Mouse (Mus musculus) E14TG2a.4 (cell line): Measurements from ENCODE around the gene Tbc1d30.

Experiments used
- CTCF ChIP-seq: conservative IDR thresholded peaks from 2 replicates; pipeline ENCODE4 v1.5.1; 2014; ENCODE audit warnings: low read length
- POU5F1 ChIP-seq: IDR thresholded peaks from 2 replicates; pipeline ENCODE4 v1.6.1; 2014; ENCODE audit warnings: low read length, borderline replicate concordance

DNA sequence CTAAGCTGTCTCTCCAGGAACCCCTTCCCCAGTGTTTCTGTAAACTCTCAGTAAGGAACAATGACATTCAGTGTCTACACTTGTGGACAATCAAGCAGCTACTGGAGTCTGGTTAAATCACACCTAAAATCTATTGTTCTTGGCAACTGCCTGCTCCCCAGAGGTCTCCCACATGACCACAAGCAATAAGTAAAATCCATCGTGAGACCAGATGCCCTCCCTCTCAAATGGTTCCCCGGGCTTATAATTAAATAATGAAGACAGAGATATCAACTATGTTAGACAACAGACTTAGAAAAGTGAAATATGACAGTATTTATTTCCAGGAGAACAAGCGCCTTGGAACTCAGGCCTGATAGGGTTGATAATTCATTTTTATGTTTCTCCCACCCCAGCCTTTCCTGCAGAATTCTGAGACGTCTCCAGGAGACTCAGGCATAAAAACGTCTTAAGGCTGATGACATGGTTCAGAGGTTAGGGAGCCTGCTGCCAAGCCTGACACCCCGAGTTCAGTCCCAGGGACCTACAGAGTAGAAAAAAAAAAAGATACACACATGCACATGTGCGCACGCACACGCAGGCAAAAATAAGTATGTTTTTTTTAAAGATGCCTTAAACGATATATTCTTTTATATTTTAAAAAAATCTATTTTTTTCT is 115.8 kb downstream of the Tbc1d30 start:
- TF ChIP-seq CTCF (no peak), POU5F1 (no peak)
